Mouse (Mus musculus) lung, adult 2 months (tissue): Measurements from ENCODE around the gene Arhgef28.

Experiments used
- CTCF ChIP-seq: fragments of 200-500 bp; IDR thresholded peaks from 2 replicates; pipeline ENCODE4 v1.5.1; 2011; ENCODE audit warnings: mild to moderate bottlenecking, low read length, control low read depth; ENCODE audit not compliant: insufficient read depth
- POLR2A ChIP-seq: fragments of 200-500 bp; IDR thresholded peaks from 2 replicates; pipeline ENCODE4 v1.6.1; 2011; ENCODE audit warnings: low read depth, mild to moderate bottlenecking, control low read depth, low read length, borderline replicate concordance; ENCODE audit errors: extremely low read depth

DNA sequence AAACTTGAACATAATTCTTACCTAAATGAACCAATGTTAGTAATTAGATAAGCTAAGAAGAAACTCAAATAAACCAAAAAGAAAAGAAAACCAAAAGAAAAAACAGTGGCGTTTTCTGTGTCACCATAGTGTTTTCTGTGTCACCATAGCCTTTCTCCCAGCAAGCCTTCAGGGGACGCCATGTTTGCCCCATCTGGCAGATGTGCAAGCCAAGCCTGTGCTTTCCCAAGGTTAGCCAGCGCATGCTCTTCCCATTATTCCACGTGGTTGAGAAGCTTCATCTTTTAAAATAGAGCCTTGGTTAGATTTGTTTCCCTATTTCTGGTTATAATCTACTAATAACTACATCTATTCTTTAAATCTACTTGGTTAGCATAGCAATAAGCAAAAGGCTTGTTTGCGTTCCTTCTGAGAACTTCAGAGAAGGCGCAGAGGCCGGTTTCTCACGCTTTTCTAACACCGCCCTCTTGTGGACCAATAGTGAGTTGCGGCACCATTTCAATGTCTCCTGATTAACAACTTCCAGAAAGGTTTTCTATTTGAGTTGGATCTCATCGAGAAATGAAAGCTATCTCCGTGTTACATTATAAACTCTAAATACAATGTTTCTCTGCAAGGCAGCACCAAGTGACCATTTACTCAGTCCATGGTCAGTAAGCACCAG, 33.9 kb upstream of the Arhgef28 start:
- TF ChIP-seq POLR2A (no peak), CTCF (peak; percentile 74)
